Mouse (Mus musculus): ENCODE measurements at regions not wholly inside any gene's neighbourhood (a gene's known extent, or its start where the extent isn't known, plus 50 kb on each side); places are given as distances from the start of the nearest gene placed in this dataset.

DNA sequence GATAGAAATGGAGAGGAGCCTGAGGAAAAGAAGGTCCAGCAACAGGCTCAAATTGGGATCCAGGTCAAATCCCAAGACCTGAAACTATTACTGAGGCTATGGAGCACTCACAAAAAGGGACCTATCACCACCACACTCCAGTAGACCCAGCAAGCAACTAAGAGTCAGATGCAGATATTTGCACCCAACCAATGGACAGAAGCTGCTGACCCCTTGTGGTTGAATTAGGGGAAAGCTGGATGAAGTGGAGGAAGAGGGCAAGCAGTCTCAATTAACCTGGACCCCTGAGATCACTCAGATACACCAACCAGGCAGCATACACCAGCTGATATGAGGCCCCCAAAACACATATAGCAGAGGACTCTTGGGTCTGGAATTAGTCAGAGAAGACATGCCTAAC is 938.1 kb upstream of the Lrfn5 start:
- no peak for DNase-seq (ENCODE audit: extremely low spot score in 1 of 2, low spot score in 2 of 2)
- Histone ChIP-seq H3K27ac (no peak overlapping the region), H3K4me3 (no peak overlapping the region)
- TF ChIP-seq CTCF (IDR thresholded peaks at IDR 0.05) = peak; percentile 11; the same call in 1 of the 2 replicates
- intact Hi-C loops (cut with DNase I) = no loop called here
